Mouse (Mus musculus) large intestine, adult 2 months (tissue): ENCODE results near the gene Ltn1. TPM values are rescaled to one million over a fixed set of nuclear protein-coding genes. Genes with fewer than 3 reads are reported as not detected.
A peak's percentile ranks its signal among the peaks of the same experiment; 100 is the strongest.

ENCODE experiments used
- DNase-seq: peaks from one replicate; pipeline ENCODE4 v3.0.0-alpha.2; 2012; ENCODE audit warnings: low read depth, low spot score
- WGBS: fragments of 180-500 bp; shearing (Covaris S2); methylation state at CpG from one replicate; pipeline ENCODE4 v1.1.7; 2018; 5-methylcytosine and 5-hydroxymethylcytosine counted together
- polyA plus RNA-seq: library from polyadenylated mRNA; depleted of rRNA; stranded (reverse); fragments of >200 nt; gene quantifications from 2 replicates; pipeline ENCODE4 v1.2.3, GENCODE M21; 2012

The Ltn1 gene
- polyA plus RNA-seq, 1 experiment: 4.1 TPM

- 67% methylated on average over 3 of the region's 3 CpGs for WGBS
- peak; percentile 33 for DNase-seq
Observed at GRCm38 (mm10) chr16:87405001-87405400, 27.4 kb downstream of the Ltn1 start.

GRCm38 (mm10) chr16:87393813-87394548, 38.4 kb downstream of the Ltn1 start:
- peak; percentile 31 for DNase-seq
- 46% methylated on average over 16 of the region's 16 CpGs for WGBS

GRCm38 (mm10) chr16:87387444-87387977, 44.9 kb downstream of the Ltn1 start:
- no peak for DNase-seq
- 91% methylated on average over 3 of the region's 3 CpGs for WGBS

DNA sequence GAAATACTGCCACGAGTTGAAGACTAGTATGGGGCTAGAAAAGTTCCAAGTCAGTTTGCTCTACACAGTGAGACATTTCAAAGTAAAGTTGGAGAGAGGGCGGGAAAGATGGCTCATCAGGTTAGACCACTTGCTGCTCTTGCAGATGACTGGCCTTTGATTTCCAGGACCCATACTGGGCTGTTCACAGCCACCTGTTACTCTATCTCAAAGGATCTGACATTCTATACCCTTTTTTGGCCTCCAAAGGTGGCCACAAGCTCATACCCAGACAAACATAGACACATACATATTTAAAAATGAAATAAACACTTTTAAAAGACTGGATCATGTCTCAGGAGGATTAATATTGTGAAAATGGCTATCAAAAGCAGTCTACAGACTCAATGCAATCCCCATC, 48.0 kb downstream of the Ltn1 start:
- no peak for DNase-seq
- 88% methylated on average over 2 of the region's 2 CpGs for WGBS

DNA sequence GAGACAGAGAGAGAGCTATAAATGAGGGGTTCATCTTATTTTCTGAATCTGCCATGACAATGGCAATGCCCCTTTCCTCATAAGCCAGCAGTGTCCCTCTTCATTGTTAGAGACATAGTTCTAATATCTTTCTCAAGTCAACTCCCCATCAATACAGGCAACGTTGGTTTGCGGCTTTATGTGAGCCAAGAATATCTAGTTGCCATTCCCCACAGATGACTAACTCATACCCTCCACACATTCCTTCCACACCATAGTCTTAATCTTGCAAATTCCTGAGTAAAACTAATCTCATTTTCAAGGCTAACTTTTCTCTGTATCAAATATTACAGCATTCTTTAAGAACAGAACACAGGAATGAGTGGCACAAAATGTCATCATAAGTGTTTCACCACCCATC, 49.4 kb downstream of the Ltn1 start:
- no peak for DNase-seq
- 81% methylated on average over 2 of the region's 2 CpGs for WGBS

- DNase-seq: no peak
- 92% methylated on average over 6 of the region's 6 CpGs for WGBS
Observed at GRCm38 (mm10) chr16:87366445-87366844, 66.0 kb downstream of the Ltn1 start.

DNA sequence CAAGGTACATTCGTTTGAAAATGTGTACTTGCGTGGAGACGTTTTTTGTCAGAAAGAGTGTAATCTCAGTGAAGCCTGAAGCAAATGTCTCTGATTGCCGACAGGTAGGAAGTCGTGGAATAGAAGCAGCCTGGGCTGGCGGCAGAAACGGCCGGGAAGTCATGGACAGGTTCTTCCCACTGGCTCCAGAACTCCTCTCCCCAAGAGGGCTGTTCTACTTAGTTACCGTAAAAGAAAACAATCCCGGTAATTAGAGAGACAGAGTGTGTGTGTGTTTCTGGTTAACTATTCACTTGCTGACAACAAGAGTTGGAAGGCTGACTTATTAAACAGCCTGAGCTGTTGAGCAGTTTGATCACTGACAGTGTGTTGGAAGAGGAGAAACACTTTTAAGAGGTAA, 66.4 kb downstream of the Ltn1 start:
- no peak for DNase-seq
- 62% methylated on average over 10 of the region's 10 CpGs for WGBS

GRCm38 (mm10) chr16:87364231-87364630, 68.2 kb downstream of the Ltn1 start:
- WGBS: 85% methylated on average over 4 of the region's 4 CpGs
- DNase-seq: no peak

GRCm38 (mm10) chr16:87360096-87360495, 72.3 kb downstream of the Ltn1 start:
- no peak for DNase-seq
- WGBS: 90% methylated on average over 6 of the region's 6 CpGs

GRCm38 (mm10) chr16:87354748-87355147, 77.7 kb downstream of the Ltn1 start:
- WGBS: 66% methylated on average over 7 of the region's 7 CpGs
- DNase-seq: no peak

DNA sequence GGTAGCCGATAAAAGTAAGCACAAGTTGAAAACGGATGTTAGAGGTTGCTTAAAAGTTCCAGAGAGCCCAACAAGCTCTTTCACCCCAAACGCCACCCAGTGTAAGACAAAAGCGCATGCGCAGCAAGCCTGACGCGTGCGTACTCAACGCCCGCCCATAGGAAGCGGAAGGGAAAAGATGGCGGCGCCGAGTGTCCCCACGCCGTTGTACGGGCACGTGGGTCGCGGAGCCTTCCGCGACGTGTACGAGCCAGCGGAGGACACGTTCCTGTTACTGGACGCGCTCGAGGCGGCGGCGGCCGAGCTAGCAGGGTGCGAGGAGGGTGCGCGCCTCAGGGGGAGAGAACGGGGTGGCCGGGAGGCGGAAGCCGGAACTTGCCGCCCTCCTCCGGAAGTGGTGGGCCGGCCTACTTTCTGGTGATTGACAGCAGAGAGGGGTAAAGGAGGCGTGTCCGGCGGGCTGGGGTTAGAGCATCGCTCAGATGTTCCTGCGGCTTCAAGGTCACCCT, 78.3 kb downstream of the Ltn1 start, which contains the start of gene N6amt1:
Gene N6amt1 (plus strand): TSS at position 111 of the 509 bp plus-strand sequence.
- WGBS: under 1% methylated on average over 48 of the region's 48 CpGs
- peak; percentile 71 for DNase-seq

GRCm38 (mm10) chr16:87353605-87354004, 78.8 kb downstream of the Ltn1 start:
- WGBS: 35% methylated on average over 1 of the region's 1 CpGs
- DNase-seq: peak; percentile 65

DNA sequence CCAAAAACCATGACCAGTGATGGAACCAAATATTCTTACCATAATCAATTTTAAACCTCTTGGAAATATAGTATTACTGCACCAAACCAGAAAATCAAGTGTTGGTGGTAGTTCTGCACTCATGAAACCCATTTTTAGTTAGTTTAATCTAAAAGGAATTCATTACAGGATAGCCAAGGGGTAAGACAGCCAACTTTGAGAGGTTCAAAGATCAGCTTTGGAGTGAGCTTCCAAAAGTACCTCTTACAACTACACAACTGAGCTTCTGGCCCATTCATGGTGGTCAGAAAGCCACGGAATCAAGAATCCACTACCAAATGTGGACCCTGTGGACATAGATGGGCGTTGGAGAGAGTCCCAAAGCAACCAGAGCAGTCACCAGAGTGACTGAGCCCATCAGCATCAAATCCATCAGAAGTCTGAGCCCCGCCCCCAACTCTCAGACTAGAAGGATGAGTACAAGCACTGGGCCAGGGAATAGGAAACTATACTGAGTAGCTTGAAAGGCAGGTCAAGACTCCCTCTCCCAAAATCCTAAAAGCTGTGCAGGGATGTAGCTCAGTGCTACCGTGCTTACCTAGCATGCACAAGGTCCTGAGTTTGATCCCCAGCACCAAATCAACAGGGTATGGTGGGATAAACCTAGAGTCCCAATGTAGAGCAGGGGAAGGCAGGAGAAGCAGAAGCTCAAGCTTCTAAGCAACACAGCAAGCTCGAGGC, 80.9 kb downstream of the Ltn1 start:
- no peak for DNase-seq
- 84% methylated on average over 5 of the region's 5 CpGs for WGBS

- 98% methylated on average over 2 of the region's 2 CpGs for WGBS
- DNase-seq: no peak
Observed at GRCm38 (mm10) chr16:87348133-87348532, 84.3 kb downstream of the Ltn1 start.

GRCm38 (mm10) chr16:87341043-87341572, 91.3 kb downstream of the Ltn1 start:
- WGBS: 24% methylated on average over 6 of the region's 6 CpGs
- peak; percentile 75 for DNase-seq

- WGBS: 87% methylated on average over 3 of the region's 3 CpGs
- no peak for DNase-seq
Observed at GRCm38 (mm10) chr16:87334756-87335155, 97.7 kb downstream of the Ltn1 start.

GRCm38 (mm10) chr16:87329986-87330385, 102.4 kb downstream of the Ltn1 start:
- no peak for DNase-seq
- 92% methylated on average over 3 of the region's 3 CpGs for WGBS
